Mouse (Mus musculus) thymus, adult 2 months (tissue): ENCODE results near the gene Cdk5rap2. TPM values are rescaled to one million over a fixed set of nuclear protein-coding genes. Genes with fewer than 3 reads are reported as not detected.

Experiments used
- DNase-seq: peaks from one replicate; pipeline ENCODE4 v3.0.0; 2021
- H3K27ac ChIP-seq: fragments of 200-500 bp; 2 replicates; pipeline ENCODE4 v1.5.1; 2012; ENCODE audit warnings: low read length, control low read depth; ENCODE audit not compliant: control insufficient read depth, insufficient read depth
- H3K27me3 ChIP-seq: fragments of 200-500 bp; 2 replicates; pipeline ENCODE4 v1.6.1; 2012; ENCODE audit warnings: mild to moderate bottlenecking, low read length, moderate library complexity, mixed read lengths; ENCODE audit not compliant: control insufficient read depth, insufficient read depth
- H3K36me3 ChIP-seq: fragments of 200-500 bp; 2 replicates; pipeline ENCODE4 v1.6.1; 2012; ENCODE audit warnings: mild to moderate bottlenecking, low read length, moderate library complexity; ENCODE audit not compliant: control insufficient read depth, insufficient read depth
- H3K4me1 ChIP-seq: fragments of 200-500 bp; replicated peaks from 2 replicates; pipeline ENCODE4 v1.6.1; 2012; ENCODE audit warnings: low read length; ENCODE audit not compliant: control insufficient read depth, insufficient read depth
- H3K4me3 ChIP-seq: fragments of 200-500 bp; 2 replicates; pipeline ENCODE4 v1.5.1; 2012; ENCODE audit warnings: mild to moderate bottlenecking, low read length, control low read depth, moderate library complexity; ENCODE audit not compliant: control insufficient read depth, insufficient read depth
- CTCF ChIP-seq: fragments of 200-500 bp; IDR thresholded peaks from 2 replicates; pipeline ENCODE4 v1.5.1; 2012; ENCODE audit warnings: mild to moderate bottlenecking, control low read depth, low read length, moderate library complexity, borderline replicate concordance; ENCODE audit not compliant: control insufficient read depth, poor library complexity, insufficient read depth; ENCODE audit errors: extremely low read depth
- POLR2A ChIP-seq: fragments of 200-500 bp; IDR thresholded peaks from 2 replicates; pipeline ENCODE4 v1.6.1; 2012; ENCODE audit warnings: mild to moderate bottlenecking, low read length, control low read depth, moderate library complexity; ENCODE audit not compliant: control insufficient read depth, poor library complexity, insufficient read depth; ENCODE audit errors: extremely low read depth
- WGBS: fragments of 180-500 bp; shearing (Covaris S2); methylation state at CpG from one replicate; pipeline ENCODE4 v1.1.7; 2018; 5-methylcytosine and 5-hydroxymethylcytosine counted together
- polyA plus RNA-seq: library from polyadenylated mRNA; depleted of rRNA; stranded (reverse); fragments of >200 nt; gene quantifications from 2 replicates; pipeline ENCODE4 v1.2.3, GENCODE M21; 2012

Cdk5rap2 gene
- polyA plus RNA-seq, 1 experiment, result 13.3 TPM

GRCm38 (mm10) chr4:70243561-70244120, 166.6 kb downstream of the Cdk5rap2 start:
- TF ChIP-seq POLR2A (no peak), CTCF (no peak)
- Histone ChIP-seq H3K27ac (no peak overlapping the region), H3K4me1 (no peaks in the 10 kb centered on the region), H3K36me3 (peaks cover 11% of the 10 kb centered on the region), H3K4me3 (no peak overlapping the region), H3K27me3 (no peaks in the 10 kb centered on the region)
- 93% methylated on average over 3 of the region's 3 CpGs for WGBS
- no peak for DNase-seq

GRCm38 (mm10) chr4:70239731-70240130, 170.5 kb downstream of the Cdk5rap2 start:
- 96% methylated on average over 7 of the region's 7 CpGs for WGBS
- H3K4me1 ChIP-seq, result no peaks in the 10 kb centered on the region
- peaks cover 29% of the 10 kb centered on the region for H3K36me3 ChIP-seq
- TF ChIP-seq CTCF, result no peak
- no peak for TF ChIP-seq POLR2A
- no peaks in the 10 kb centered on the region for H3K27me3 ChIP-seq
- no peak overlapping the region for H3K4me3 ChIP-seq
- DNase-seq, result no peak
- no peak overlapping the region for H3K27ac ChIP-seq

- H3K36me3 ChIP-seq, result peaks cover 34% of the 10 kb centered on the region
These were observed 171.4 kb downstream of the Cdk5rap2 start for GRCm38 (mm10) chr4:70238862-70239261.

DNA sequence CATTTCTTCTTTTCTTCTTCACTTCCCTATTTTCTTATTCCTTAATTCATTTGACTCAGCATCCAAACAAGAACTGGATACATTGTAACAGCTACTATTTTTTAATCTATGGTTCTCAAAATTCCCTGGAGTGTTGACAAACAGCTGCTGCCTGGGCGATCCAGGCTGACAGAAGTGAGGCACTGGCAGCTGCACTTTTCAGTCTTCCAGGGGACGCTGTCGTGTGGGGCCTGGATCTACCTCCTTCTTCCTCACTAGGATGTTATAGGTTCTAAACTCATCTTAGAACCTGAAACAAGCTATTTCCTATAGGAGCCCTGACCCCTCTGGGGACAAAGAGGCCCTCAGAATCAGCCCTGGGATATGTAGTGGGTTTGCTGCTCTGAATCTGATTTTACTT, 177.9 kb downstream of the Cdk5rap2 start:
- Histone ChIP-seq H3K4me1 (no peaks in the 10 kb centered on the region), H3K27ac (no peak overlapping the region), H3K36me3 (peaks cover 19% of the 10 kb centered on the region; the same call in 1 of the 2 replicates), H3K4me3 (no peak overlapping the region), H3K27me3 (no peaks in the 10 kb centered on the region)
- WGBS, result 84% methylated on average over 3 of the region's 3 CpGs
- TF ChIP-seq POLR2A (no peak), CTCF (no peak)
- DNase-seq, result no peak

More at GRCm38 (mm10) chr4:70238862-70239261, 171.4 kb downstream of the Cdk5rap2 start:
- Histone ChIP-seq H3K27me3 (no peaks in the 10 kb centered on the region), H3K4me3 (no peak overlapping the region), H3K27ac (no peak overlapping the region), H3K4me1 (no peaks in the 10 kb centered on the region)
- WGBS, result 98% methylated on average over 6 of the region's 6 CpGs
- TF ChIP-seq POLR2A (no peak), CTCF (no peak)
- DNase-seq, result no peak

DNA sequence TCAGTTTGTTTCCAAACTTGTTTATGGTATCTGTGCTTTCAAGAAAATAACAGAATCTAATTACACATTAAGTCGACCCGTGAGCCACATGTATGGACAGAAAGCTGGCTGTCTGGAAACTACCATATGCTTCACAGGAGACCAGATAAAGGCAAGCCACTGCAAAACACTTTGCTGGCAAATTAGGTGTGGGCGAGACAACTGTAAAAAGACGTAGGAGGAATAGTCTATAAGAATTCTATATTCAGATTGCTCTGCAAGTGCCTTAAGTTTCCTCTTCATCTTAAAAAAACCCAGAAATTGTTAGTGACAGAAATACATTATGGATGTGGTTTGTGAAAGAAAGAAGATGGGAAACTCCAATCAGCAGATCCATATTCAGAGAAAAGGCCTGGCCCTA, 180.4 kb downstream of the Cdk5rap2 start:
- 94% methylated on average over 4 of the region's 4 CpGs for WGBS
- H3K4me3 ChIP-seq, result no peak overlapping the region
- H3K36me3 ChIP-seq, result 0 out of 2 replicates have a peak, but pooled peaks cover 8% of the 10 kb centered on the region
- no peak for DNase-seq
- TF ChIP-seq CTCF (no peak), POLR2A (no peak)
- H3K27ac ChIP-seq, result no peak overlapping the region
- no peaks in the 10 kb centered on the region for H3K4me1 ChIP-seq
- no peaks in the 10 kb centered on the region for H3K27me3 ChIP-seq

DNA sequence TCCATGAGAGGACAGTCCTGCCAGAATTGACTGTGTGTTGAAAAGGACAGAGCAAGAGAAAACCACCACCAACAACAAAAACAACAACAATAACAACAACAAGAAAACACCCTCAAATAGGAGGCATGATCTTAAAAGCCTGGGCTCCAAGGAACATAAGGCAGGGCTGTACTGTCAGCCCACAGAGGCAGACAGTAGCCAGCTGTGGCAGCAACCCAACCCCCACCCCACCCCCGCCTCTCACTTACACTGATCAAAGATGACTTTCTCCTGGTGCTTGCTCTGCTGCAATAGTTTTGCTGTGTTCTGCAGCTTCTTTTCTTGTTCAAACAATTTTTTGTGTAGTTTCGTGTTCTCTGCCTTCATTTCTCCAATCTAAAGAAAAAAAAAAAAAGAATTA, 181.9 kb downstream of the Cdk5rap2 start:
- WGBS, result 77% methylated on average over 2 of the region's 2 CpGs

More for the DNA sequence above, 181.9 kb downstream of the Cdk5rap2 start:
- no peak overlapping the region for H3K4me3 ChIP-seq
- no peaks in the 10 kb centered on the region; the same call in 1 of the 2 replicates for H3K36me3 ChIP-seq
- no peak for DNase-seq
- no peaks in the 10 kb centered on the region for H3K27me3 ChIP-seq
- no peaks in the 10 kb centered on the region for H3K4me1 ChIP-seq
- no peak overlapping the region for H3K27ac ChIP-seq
- TF ChIP-seq CTCF, result no peak
- TF ChIP-seq POLR2A, result no peak
